Mouse (Mus musculus): ENCODE results near the gene Agap1.
A peak's percentile ranks its signal among the peaks of the same experiment; 100 is the strongest.

The Agap1 gene

GRCm38 (mm10) chr1:89454196-89455123 lies at the start of gene Agap1:
Agap1 (plus strand) TSS chr1:89454806.
- DNase-seq: peak; percentile 95 to 98

- DNase-seq: no peak
Observed at GRCm38 (mm10) chr1:89405991-89406390, 48.6 kb upstream of the Agap1 start.

GRCm38 (mm10) chr1:89407986-89408385 lies 46.6 kb upstream of the Agap1 start:
- no peak for DNase-seq

- DNase-seq: peak; percentile 20 to 27
Observed at GRCm38 (mm10) chr1:89413122-89413521, 41.5 kb upstream of the Agap1 start.

- DNase-seq: no peak
Observed at GRCm38 (mm10) chr1:89414563-89414962, 40.0 kb upstream of the Agap1 start.

GRCm38 (mm10) chr1:89416929-89417328 lies 37.7 kb upstream of the Agap1 start:
- DNase-seq: no peak

- DNase-seq: no peak
Observed at GRCm38 (mm10) chr1:89420642-89421041, 34.0 kb upstream of the Agap1 start.

- DNase-seq: no peak
Observed at GRCm38 (mm10) chr1:89421401-89421800, 33.2 kb upstream of the Agap1 start.

- peak in 1 of 2 experiments; percentile 17 for DNase-seq
Observed at GRCm38 (mm10) chr1:89424563-89424962, 30.0 kb upstream of the Agap1 start.

GRCm38 (mm10) chr1:89426137-89426536 lies 28.5 kb upstream of the Agap1 start:
- no peak for DNase-seq

- no peak for DNase-seq
Observed at GRCm38 (mm10) chr1:89428671-89429070, 25.9 kb upstream of the Agap1 start.

GRCm38 (mm10) chr1:89429946-89430640 lies 24.5 kb upstream of the Agap1 start:
- DNase-seq: no peak

GRCm38 (mm10) chr1:89439351-89439750 lies 15.3 kb upstream of the Agap1 start:
- no peak for DNase-seq

GRCm38 (mm10) chr1:89441236-89441897 lies 13.2 kb upstream of the Agap1 start:
- DNase-seq: no peak

- DNase-seq: no peak
Observed at GRCm38 (mm10) chr1:89443512-89443911, 11.1 kb upstream of the Agap1 start.

- DNase-seq: no peak
Observed at GRCm38 (mm10) chr1:89444014-89444413, 10.6 kb upstream of the Agap1 start.

- no peak for DNase-seq
Observed at GRCm38 (mm10) chr1:89450139-89450538, 4.5 kb upstream of the Agap1 start.

- DNase-seq: no peak
Observed at GRCm38 (mm10) chr1:89452138-89452537, 2.5 kb upstream of the Agap1 start.

- no peak for DNase-seq
Observed at GRCm38 (mm10) chr1:89453666-89454065, 940 bp upstream of the Agap1 start.

GRCm38 (mm10) chr1:89455421-89456091 lies 950 bp downstream of the Agap1 start:
- peak; percentile 60 to 71 for DNase-seq

- DNase-seq: peak in 1 of 2 experiments; percentile 44
Observed at GRCm38 (mm10) chr1:89456456-89456855, 1.9 kb downstream of the Agap1 start.

- DNase-seq: no peak
Observed at GRCm38 (mm10) chr1:89457126-89458031, 2.8 kb downstream of the Agap1 start.

All from kidney, postnatal 4 days (tissue).